Mouse (Mus musculus) liver, adult 2 months (tissue): Measurements from ENCODE around the gene Gm48551.

ENCODE experiments used
- CTCF ChIP-seq: fragments of 200-500 bp; IDR thresholded peaks from 2 replicates; pipeline ENCODE4 v1.5.1; 2011; ENCODE audit warnings: low read depth, low read length, control low read depth
- POLR2A ChIP-seq: fragments of 200-500 bp; IDR thresholded peaks from 2 replicates; pipeline ENCODE4 v1.6.1; 2011; ENCODE audit warnings: low read length, control low read depth; ENCODE audit not compliant: insufficient read depth; ENCODE audit errors: extremely low read depth

GRCm38 (mm10) chr10:81411471-81412400 lies 27.5 kb downstream of the Gm48551 start:
- TF ChIP-seq CTCF, result no peak
- TF ChIP-seq POLR2A, result no peak
